Mouse (Mus musculus): ENCODE data around the gene Rxrb.
"Not testable (repeated sequence)": the region's sequence is repeated elsewhere in the genome, so short reads cannot be mapped to it uniquely, and the experiment has no call there.

The Rxrb gene

GRCm38 (mm10) chr17:34031465-34032173 is at the start of gene Rxrb, which contains the start of gene Slc39a7:
TSS of gene Rxrb (plus strand) at chr17:34031812.
TSS of gene Slc39a7 (minus strand) at chr17:34031682.
- peak; percentile 99 for DNase-seq (ENCODE audit: low read depth, low spot score)

DNA sequence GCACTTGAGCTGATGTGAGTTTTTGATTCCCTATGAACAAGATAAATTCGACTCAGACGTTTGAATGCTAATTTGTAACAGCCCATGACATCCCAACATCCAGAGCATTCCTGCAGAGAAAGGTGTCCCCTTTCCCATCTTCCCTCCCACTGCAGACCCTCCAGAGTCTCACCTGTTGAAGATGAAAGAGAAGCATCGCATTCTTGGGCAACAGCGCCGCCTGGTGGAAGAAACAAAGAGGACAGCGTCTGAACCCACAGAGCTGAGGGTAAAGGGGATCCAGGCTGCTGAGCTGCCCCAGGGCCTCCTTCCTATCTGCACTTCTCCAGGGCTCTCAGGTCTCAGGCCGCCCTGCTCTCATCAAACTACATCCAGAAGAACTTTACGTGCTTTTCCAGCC is 49.5 kb upstream of the Rxrb start:
- DNase-seq (ENCODE audit: low read depth, low spot score) = peak; percentile 63

- peak; percentile 89 for DNase-seq (ENCODE audit: low read depth, low spot score)
Measured at GRCm38 (mm10) chr17:33991788-33992664, 39.6 kb upstream of the Rxrb start.

- DNase-seq (ENCODE audit: low read depth, low spot score) = no peak
Measured at GRCm38 (mm10) chr17:33994959-33995358, 36.7 kb upstream of the Rxrb start.

DNA sequence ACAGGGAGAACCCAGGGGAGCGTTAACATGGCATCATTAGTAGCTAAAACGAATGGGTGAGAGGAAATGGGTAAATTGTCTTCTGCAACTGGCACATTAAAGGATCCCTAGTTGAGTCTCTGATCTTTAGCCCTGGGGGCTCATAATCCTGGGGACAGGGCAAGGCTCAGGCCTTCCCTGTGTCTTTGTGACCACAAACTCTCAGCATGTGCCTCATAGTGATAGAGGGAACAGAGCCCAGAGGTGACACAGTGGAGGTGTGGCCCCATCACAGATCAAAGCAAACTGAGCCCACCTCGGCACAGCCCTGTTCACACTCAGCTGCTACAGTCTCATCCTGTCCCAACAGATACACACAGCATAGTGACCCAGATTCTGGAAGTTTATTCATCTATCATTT is 36.0 kb upstream of the Rxrb start:
- no peak for DNase-seq (ENCODE audit: low read depth, low spot score)

DNA sequence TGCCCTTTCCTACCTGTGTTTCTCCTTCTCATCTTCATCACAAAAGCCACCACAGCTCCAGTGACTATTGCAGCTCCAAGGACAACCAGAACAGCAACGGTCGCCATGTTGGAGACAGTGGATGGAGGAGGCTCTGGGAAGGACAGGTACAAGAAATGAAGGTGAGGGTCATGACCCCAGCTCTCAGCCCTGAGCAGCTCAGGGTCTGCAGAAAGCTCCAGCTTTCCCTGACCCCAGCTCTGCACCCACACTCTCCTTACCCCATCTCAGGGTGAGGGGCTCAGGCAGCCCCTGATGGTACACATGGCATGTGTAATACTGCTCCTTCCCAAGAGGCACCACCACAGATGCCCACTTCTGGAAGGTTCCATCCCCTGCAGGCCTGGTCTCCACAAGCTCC is 34.6 kb upstream of the Rxrb start:
- not testable (repeated sequence) for DNase-seq (ENCODE audit: low read depth, low spot score)

DNA sequence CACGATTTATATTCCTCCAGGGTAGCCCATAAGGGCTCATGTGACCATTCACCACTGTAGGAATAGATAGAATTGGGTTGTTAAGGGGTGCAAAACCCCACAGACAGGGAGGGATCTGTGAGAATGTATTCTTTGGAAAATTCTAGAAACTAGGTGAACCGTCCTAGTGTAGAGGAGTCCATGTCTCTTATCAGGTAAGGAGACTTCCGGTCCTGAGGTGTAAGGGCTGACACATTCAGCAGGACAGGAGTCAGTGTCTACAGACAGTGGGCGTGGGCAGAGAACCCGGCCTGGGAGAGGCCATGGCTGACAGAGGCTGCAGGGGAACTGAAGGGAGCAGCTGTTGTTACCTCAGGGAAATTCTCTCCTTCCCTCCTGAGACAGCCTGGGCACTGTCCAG is 32.9 kb upstream of the Rxrb start:
- not testable (repeated sequence) for DNase-seq (ENCODE audit: low read depth, low spot score)

- DNase-seq (ENCODE audit: low read depth, low spot score) = no peak
Measured at GRCm38 (mm10) chr17:33999341-34000149, 32.1 kb upstream of the Rxrb start.

DNA sequence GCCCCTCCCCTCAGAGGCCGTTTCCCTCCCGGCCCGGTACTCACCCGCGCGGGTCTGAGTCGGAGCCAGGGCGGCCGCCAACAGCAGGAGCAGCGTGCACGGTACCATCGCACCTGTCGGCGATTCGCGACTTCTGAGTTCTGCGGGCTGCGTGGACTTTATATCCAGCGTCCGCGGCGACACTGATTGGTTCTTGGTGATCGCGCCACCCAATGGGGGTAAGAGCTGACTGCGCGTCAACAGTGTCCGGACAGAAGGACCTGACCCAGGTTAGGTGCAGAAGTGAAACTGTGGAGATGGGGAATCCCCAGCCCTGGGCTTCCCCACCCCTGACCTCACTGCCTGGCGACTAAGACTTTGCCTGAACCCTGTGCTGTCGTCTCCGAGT is 31.5 kb upstream of the Rxrb start, which contains the start of gene H2-K1:
H2-K1 (minus strand) TSS at position 198 of the 388 bp plus-strand sequence.
- peak; percentile 91 for DNase-seq (ENCODE audit: low read depth, low spot score)

DNA sequence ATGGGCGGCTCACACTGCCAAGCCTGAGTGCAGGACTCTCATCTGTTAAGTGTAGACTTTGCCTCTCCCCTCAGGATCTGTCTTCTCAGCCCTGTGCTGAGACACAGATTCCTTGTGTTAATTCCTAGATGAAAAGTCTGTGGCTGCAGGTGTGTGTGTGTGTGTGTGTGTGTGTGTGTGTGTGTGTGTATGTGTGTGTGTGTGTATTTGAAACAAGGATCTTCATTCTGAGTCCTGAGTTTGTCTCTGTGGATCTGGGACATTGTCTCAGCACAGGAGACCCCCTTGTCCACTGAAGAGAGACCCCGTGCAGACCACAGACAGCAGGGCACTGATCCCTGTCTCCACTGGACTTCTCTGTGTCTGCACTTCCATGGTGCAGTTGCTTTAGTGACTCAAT is 30.8 kb upstream of the Rxrb start:
- not testable (repeated sequence) for DNase-seq (ENCODE audit: low read depth, low spot score)

DNA sequence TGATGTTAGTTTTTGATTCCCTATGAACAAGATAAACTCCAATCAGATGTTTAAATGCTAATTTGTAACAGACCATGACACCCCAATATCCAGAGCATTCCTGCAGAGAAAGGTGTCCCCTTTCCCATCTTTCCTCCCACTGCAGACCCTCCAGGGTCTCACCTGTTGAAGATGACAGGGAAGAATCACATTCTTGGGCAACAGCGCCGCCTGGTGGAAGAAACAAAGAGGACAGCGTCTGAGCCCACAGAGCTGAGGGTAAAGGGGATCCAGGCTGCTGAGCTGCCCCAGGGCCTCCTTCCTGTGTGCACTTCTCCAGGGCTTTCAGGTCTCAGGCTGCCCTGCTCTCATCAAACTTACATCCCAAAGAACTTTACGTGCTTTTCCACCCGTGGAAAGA is 28.2 kb upstream of the Rxrb start:
- no peak for DNase-seq (ENCODE audit: low read depth, low spot score)

GRCm38 (mm10) chr17:34006570-34006969 is 25.0 kb upstream of the Rxrb start:
- no peak for DNase-seq (ENCODE audit: low read depth, low spot score)

DNA sequence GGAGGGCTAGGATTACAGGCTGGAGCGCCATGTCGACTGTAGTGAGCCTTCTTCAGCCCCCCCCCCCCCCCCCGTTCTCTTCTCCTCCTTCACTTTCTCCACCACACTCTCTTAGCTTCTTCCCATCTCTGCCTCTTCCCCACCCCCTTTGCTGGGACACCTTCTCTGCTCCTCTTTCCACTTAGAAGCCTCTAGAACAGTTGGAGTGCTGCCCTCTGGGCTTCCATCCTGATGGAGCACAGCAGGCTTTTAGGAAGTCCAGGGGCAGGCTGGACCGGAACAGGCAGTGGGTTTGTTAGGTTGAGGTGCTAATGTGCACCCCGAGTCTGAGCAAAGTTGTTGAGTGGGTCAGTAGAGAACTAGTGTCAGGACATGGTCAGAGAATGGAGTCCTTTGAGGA is 21.5 kb upstream of the Rxrb start:
- no peak for DNase-seq (ENCODE audit: low read depth, low spot score)

DNA sequence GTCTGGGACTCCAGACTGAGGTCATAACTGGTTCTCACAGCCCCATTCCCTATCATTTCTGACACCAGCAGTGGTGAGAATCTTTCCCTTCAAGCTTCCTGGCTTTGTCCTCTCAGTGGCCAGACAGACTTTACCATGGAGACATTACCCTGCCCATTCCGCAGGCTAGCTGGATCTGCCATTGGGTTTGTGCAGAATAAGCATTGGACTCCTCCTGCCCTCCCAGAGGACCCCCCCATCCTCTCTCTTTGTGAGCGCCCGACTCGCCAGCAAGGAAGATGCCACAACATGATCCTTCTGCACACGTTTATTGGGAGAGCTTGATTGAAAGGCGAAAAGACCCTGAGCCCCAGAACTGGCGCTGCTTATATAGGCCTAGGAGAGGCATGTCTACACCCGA is 18.2 kb upstream of the Rxrb start:
- no peak for DNase-seq (ENCODE audit: low read depth, low spot score)

GRCm38 (mm10) chr17:34021539-34022413 is 9.8 kb upstream of the Rxrb start:
- no peak for DNase-seq (ENCODE audit: low read depth, low spot score)

DNA sequence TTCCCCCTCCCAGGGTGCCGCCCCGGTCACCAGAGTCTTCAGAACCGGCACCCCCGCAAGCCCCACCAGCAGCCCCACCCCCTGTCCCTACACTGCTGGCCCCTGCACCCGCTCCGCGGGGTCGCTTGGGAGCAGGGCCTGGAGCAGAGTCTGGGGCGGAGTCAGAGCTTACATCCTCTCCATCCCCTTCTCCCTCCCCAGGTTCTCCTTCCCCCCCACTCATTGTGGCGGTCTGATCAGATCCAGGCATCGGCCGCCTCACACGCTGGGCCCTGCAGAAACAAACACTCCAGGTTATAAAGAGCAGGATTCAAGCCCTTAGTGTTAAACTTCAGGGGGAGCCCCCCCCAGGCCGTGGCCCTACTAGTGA is 9.2 kb upstream of the Rxrb start:
- DNase-seq (ENCODE audit: low read depth, low spot score) = no peak

- DNase-seq (ENCODE audit: low read depth, low spot score) = no peak
Measured at GRCm38 (mm10) chr17:34022987-34023386, 8.6 kb upstream of the Rxrb start.

GRCm38 (mm10) chr17:34023678-34024077 is 7.9 kb upstream of the Rxrb start:
- no peak for DNase-seq (ENCODE audit: low read depth, low spot score)

DNA sequence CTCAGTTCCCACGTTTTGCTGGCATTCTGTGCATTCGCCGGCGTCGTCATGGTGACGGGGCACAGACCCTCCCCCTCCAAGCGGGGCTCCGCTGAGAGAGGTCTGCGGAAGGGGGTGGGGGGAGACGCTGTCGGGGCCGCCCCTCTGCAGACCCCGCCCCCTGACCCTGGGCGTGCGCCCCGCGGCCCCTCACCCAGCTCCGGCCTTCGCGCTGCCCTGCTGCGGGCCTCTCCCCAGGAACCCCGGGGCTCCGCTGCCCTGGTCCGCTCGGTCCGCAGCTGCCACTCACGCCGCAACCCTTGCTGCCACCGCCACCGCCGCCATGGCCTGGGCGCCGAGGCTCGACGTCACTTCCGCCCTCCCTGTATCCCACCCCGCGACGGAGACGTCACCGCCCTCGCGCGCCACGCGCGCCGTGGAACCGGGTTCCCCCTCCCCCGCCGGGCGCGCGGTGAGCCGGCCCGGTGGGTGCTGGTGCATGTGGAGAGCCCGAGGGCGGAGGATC is 7.2 kb upstream of the Rxrb start, which contains the start of gene Ring1:
Ring1 (minus strand) TSS at position 364 of the 505 bp plus-strand sequence.
- peak; percentile 92 for DNase-seq (ENCODE audit: low read depth, low spot score)

- no peak for DNase-seq (ENCODE audit: low read depth, low spot score)
Measured at GRCm38 (mm10) chr17:34024861-34025755, 6.5 kb upstream of the Rxrb start.
